8 mouse cellular contexts compared by ENCODE assay signal in the genomic region with DNA sequence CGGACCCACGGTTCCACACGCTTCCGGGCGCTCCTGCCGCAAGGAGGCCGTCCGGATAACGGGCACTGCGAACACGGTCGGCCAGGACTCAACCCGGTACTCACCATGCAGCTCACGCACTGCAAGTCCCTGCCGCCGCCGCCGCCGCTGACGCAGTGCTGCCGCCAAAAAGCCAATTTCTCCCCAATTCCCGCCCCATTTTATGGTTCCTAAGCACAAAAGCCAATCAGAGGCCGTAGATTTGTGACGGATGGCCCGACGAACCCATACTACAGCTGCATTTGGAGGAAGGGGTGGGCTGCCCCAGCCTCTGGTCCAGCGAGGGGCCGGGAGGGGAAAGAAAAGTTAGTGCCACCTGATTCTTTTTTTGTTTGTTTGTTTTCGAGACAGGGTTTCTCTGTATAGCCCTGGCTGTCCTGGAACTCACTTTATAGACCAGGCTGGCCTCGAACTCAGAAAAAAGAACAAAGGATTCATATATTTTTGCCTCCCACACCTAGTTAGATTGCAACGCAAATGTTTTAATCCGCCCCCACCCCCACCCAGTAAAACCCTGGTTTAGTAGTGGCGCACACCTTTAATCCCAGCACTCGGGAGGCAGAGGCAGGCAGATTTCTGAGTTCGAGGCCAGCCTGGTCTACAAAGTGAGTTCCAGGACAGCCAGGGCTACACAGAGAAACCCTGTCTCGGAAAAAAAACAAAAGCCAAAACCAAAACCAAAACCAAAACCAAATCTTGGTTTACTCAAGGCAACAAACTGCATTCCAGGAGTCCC.
DNase-seq lines count a peak whose midpoint lies in the region; ATAC-seq and TF ChIP-seq lines count a peak whose summit lies in the region.

No protein-coding gene starts in this region.

- intact Hi-C loops in heart, postnatal 25 days (cut with DNase I): no loop called here

- DNase-seq in ES-E14 (ENCODE audit: low read depth, low spot score): peak; percentile 93
- peak; percentile 16 for DNase-seq in cerebellum, adult 11-12 months
- peak; percentile 90 for DNase-seq in heart, postnatal 25 days (ENCODE audit: low spot score)
- peak; percentile 78 to 85 for DNase-seq in layer of hippocampus, adult 18-20 months (ENCODE audit: low spot score in 2 of 2)
- peak; percentile 83 for DNase-seq in lung, adult 2 months
- peak; percentile 84 to 92 for DNase-seq in thymus, adult 18-20 months

- H3K4me2 ChIP-seq in forebrain, embryonic 15.5 days (replicated peaks): peak overlapping the region; percentile 73

- 12% methylated on average over 36 of the region's 36 CpGs for WGBS in forebrain, embryonic 15.5 days
- WGBS in lung, adult 2 months: 6% methylated on average over 36 of the region's 36 CpGs

- in situ Hi-C loops in ES-E14 (cut with MboI; ENCODE audit: low sequenced_read_pairs in 2 of 2, unreplicated experiment in 2 of 2): no loop called here

- TF ChIP-seq CTCF in lung, adult 2 months (IDR thresholded peaks at IDR 0.05; ENCODE audit: insufficient read depth, low read length): no peak

- TF ChIP-seq POLR2A in lung, adult 2 months (IDR thresholded peaks at IDR 0.05; ENCODE audit: borderline replicate concordance, extremely low read depth, low read depth, low read length): peak; percentile 78; the same call in 1 of the 2 replicates

- peak overlapping the region; percentile 77 to 88 for H3K4me3 ChIP-seq in ES-E14 (ENCODE audit: insufficient read depth in 1 of 2, low read depth in 1 of 2, low read length in 2 of 2, poor library complexity in 1 of 2, severe bottlenecking in 1 of 2)
- H3K4me3 ChIP-seq in forebrain, embryonic 15.5 days: peak overlapping the region; percentile 61
- H3K4me3 ChIP-seq in lung, adult 2 months (replicated peaks; ENCODE audit: extremely low read depth, low read depth, low read length): peak overlapping the region; percentile 74

- no peaks in the 10 kb centered on the region for H3K27me3 ChIP-seq in forebrain, embryonic 15.5 days

- H3K4me1 ChIP-seq in ES-E14 (ENCODE audit: control insufficient read depth in 2 of 2, insufficient read depth in 2 of 2, low read length in 2 of 2, poor library complexity in 1 of 2): 0 out of 4 replicates have a peak, but pooled peaks cover 0 to 4% of the 10 kb centered on the region in 2 experiments
- H3K4me1 ChIP-seq in forebrain, embryonic 15.5 days: no peaks in the 10 kb centered on the region
- no peaks in the 10 kb centered on the region; the same call in none of the 2 replicates for H3K4me1 ChIP-seq in lung, adult 2 months (ENCODE audit: control insufficient read depth, insufficient read depth, low read length)

- peak overlapping the region; percentile 89 for H3K9ac ChIP-seq in ES-E14 (ENCODE audit: insufficient read depth, low read depth, low read length, poor library complexity, severe bottlenecking)
- peak overlapping the region; percentile 54 for H3K9ac ChIP-seq in forebrain, embryonic 15.5 days (replicated peaks)

- peak overlapping the region; percentile 67; the same call in 1 of the 2 replicates for H3K27ac ChIP-seq in ES-E14 (ENCODE audit: insufficient read depth, low read depth, low read length, poor library complexity, severe bottlenecking)
- H3K27ac ChIP-seq in forebrain, embryonic 15.5 days (replicated peaks): no peak overlapping the region

- peaks cover 31% of the 10 kb centered on the region for H3K36me3 ChIP-seq in ES-E14 (ENCODE audit: control insufficient read depth, insufficient read depth, low read length, poor library complexity, severe bottlenecking)
- H3K36me3 ChIP-seq in forebrain, embryonic 15.5 days: no peaks in the 10 kb centered on the region

- peak; percentile 97 for ATAC-seq in forebrain, embryonic 15.5 days (replicated peaks)
- ATAC-seq in neutrophil, adult 5-6 weeks (ENCODE audit: extremely low read depth, insufficient number of reproducible peaks, low FRiP score, poor library complexity, severe bottlenecking): peak; percentile 93

- 0 out of 2 replicates have a peak, but pooled peaks cover 2% of the 10 kb centered on the region for H3K9me3 ChIP-seq in ES-E14 (ENCODE audit: control insufficient read depth, insufficient read depth, low read depth, low read length)
- no peaks in the 10 kb centered on the region for H3K9me3 ChIP-seq in forebrain, embryonic 15.5 days

TF ChIP-seq in ES-E14, 5 proteins besides CTCF, POLR2A, EP300 and RAD21:
- TF ChIP-seq CHD2 (IDR thresholded peaks at IDR 0.05; ENCODE audit: low read depth, low read length) (peak; percentile 87), ZNF384 (IDR thresholded peaks at IDR 0.05; ENCODE audit: low read depth, low read length) (no peak)

Comparison
In these comparisons a context has a peak if more than half of its experiments do, and no peak if none do; other contexts are left out.
1. DNase-seq: peak in every context shown above with its lines; median percentile 93 in ES-E14; 90 in heart, postnatal 25 days; 88 in thymus, adult 18-20 months; 83 in lung, adult 2 months; 82 in layer of hippocampus, adult 18-20 months; 16 in cerebellum, adult 11-12 months.